Mouse (Mus musculus): ENCODE measurements around the gene Ttn. TPM values are rescaled to one million over a fixed set of nuclear protein-coding genes. Genes with fewer than 3 reads are reported as not detected.

Gene Ttn
- 1.4 TPM for polyA plus RNA-seq (2017; shearing (Covaris generic))

DNA sequence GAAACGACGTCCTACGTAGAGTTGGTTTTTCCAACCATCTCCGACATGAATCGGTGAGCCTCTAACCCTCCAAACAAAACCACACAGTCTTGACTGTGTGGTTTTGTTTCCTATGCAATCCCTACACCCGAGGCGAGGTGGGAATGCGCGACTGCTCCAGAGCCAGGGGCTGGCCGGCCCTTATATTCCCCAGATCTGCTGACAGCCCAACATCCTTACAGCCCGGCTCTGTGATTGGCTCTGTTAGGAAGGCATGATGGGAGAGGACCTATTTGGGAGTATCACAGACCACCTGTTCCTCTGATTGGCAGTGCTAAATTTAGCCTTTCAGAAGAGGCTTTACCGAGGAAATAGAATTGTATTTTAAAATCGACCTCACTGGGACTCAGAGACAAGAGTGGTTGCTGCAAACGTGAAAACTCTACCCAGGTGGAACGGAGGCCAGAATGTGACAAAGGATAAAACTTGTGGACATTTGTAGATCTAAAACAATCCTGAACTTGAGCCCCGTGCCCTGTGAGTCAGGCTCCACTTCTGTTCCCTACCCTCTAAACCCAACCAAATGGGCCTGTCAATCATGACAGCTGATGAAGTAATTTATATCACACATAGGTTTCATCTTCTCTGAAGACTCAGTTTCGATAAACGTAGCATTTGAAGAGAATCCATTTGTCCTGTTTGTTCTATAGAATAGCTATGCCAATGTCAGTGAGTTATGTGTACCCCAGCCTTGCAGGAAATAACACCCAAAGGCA, at the start of gene Ttn:
Gene Ttn, minus strand, starts transcription at position 157 of the 755 bp plus-strand sequence.

DNA sequence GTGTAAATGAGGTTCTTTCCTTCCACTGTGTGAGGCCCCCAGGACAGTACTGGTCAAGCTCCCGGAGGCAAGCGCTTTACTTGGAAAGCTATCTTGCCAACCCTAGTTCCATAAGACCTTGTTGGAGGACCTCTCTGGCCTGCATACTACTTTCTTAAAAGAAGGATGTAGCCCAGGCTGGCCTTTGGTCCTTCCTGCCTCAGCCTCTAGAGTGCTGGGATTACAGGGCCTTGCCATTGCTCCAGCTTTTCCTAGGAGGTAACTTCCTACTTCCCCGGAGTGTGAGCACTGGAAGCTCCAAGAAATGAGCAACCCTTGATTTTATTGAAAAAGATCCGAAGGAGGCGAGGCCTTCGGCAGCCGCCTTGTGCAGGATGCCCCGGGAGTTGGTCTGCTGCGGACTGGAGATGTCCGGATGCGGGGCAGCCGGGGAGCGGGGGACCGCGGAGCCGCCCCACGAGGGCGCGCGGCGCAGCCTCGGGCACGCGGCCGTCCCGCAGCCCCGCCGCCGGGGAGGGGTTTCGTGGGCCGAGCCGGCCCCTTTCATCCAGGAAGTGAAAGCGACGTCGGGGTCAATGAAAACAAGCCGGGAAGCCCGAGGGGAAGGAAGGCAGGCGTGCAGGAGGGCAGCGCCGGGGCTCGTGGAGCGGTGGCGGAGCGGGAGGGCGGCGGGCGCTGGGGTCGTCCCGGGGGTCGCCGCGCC, 307.5 kb downstream of the Ttn start, which contains the start of gene Plekha3:
Gene Plekha3, plus strand, starts transcription at position 557 of the 703 bp plus-strand sequence.

DNA sequence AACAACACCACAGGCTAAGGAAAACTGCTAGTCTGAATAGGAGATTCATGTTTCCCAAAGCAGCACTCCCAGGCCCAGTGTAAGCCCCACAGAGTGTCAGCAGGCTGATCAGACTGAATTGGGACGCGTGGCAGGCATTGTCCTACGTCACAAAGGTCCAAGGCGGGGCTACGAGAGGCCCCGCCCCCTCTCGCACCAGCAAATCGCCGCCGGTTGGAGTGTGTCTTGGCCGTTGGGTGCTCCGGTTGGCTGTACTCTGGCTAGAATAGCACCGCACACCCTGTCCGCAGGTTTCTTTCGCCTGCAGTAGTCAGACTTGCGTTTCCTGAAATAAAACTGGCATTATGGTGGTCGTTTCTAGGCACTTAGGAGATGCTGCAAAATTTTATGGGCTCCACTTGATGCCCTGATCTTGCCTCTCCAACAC, 309.4 kb downstream of the Ttn start, which contains the start of gene Fkbp7:
Gene Fkbp7, minus strand, starts transcription at position 151 of the 427 bp plus-strand sequence.

Other genes starting within 250 kb of the Ttn start
- gene Ccdc141, start 188.1 kb upstream of the Ttn start, polyA plus RNA-seq (2017; shearing (Covaris generic)) = 6.7 TPM

Data from effector memory CD4-positive, alpha-beta T cell, adult 5 months (primary cell).